Mouse (Mus musculus) erythroblast, embryonic 14.5 days (primary cell): Measurements from ENCODE around the gene Trim46.

Experiments used
- GATA1 ChIP-seq: IDR thresholded peaks from 2 replicates; pipeline ENCODE4 v1.6.1; 2012; ENCODE audit warnings: low read length, inconsistent platforms, mixed read lengths
- TAL1 ChIP-seq: IDR thresholded peaks from 3 replicates; pipeline ENCODE4 v1.6.1; 2012; ENCODE audit warnings: low read length, inconsistent platforms, mixed read lengths

DNA sequence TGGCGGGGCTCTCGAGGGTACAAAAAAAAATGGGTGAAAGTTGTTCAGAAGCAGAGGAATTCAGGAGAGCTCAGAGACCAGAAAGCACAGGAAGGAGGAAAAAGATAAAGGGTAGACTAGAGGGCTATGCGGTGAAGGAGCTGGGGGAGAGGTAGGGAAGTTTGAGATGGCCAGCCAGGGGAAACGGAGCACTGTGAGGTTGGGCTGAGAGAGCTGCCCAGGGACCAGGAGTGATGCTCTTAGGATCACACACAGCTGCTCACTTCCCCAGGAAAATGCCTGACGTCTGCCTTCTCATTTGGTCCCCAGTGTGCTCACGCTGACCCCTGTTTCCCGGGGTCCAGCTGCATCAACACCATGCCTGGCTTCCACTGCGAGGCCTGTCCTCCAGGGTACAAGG, 26.6 kb downstream of the Trim46 start:
- TF ChIP-seq TAL1 (no peak), GATA1 (no peak)
